Mouse (Mus musculus): ENCODE measurements around the gene Aplp1.

Gene Aplp1

GRCm38 (mm10) chr7:30408639-30409038 is 36.7 kb downstream of the Aplp1 start:
- DNase-seq = no peak

- no peak for DNase-seq
Observed at GRCm38 (mm10) chr7:30402343-30402742, 43.0 kb downstream of the Aplp1 start.

DNA sequence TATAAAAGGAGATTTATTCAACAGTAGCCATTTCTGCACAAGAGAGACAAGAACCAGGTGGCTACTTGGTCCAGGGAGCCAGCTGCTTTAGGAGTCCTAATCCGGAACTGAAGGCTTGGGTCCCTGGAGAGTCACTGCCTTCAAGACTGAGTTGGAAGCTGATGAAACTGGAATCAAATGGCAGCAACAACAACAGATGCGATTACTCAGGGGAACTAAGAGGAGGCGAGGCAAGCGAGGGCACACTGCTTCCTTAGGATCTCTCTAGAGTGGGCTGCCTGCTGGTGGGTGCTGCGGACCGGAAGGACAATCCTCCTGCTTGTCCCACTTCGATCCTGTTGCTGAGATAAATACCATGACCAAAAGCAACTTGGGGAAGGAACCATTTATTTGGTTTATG is 45.7 kb downstream of the Aplp1 start:
- no peak for DNase-seq

- DNase-seq = peak in 1 of 2 experiments; percentile 29
Observed at GRCm38 (mm10) chr7:30394871-30395270, 50.5 kb downstream of the Aplp1 start.

DNA sequence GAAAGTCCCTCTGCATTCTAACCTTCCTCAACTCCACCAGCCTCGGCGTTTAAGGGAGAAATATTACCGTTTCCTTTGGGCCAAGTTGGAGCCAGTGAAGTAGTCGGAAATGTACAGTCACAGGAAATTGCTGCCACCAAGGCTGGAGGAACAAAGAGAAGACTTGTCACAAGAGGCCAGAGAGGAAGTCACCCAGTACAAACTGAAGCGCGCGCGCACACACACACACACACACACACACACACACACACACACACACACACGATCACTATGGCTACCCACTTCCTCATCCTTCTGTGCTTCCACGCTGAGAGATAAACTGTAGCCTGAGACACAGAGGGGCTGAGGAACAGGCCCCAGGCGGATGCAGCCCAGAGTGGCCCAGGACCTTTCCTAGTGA is 51.0 kb downstream of the Aplp1 start:
- no peak for DNase-seq

DNA sequence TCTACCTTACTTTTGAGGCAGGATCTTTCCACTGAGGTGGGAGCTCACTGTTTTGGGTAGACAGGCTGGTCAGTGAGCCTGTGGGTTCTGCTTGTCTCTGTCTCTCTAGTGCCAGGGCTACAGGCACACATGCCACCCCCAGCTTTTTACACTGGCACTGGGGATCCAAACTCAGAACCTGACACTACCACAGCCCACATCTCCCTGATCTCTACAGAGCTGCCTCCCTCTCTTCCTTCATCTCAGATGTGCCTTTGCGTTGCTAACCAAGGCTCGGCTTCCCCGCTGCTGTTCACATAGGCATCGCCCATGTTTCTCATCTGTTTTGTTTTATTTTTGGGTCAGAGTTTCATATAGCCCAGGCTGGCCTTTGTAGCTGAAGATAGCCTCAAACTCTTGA is 51.7 kb downstream of the Aplp1 start:
- no peak for DNase-seq

DNA sequence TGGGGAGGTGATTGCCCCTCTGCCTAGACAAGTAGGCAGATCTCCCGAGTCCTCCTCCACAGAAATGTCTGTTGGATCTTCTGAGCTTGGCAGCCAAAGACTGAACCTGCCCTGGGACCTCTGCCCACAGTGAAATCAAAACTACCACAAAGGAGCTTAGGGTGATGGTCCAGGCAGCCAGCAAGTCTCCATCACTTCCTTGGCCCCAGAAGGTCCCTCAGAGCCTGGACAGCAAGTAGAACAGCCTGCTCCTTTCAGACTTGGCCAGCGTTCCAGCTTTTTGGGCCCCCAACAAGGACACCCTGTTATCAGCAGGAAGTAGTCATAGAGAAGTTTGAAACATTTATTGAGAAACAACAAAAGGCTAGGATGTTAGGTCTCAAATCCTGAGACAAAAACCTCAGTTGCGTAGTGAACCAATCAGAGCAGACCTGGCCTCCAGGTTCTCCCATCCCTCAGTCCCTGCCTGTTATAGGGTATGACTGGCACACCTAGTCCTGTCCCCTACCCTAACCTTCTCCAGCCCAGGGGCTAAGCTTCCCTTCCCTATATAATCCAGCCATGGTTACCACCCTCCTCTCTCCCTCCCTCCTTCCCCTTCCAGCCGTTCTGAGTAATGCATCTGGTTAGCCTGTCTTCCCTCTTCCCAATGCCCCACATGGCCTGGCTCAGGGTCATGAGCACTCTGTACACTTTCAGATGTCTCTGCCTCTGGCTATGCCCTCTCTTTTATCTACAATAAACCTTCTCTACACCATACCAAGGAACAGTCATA is 52.4 kb downstream of the Aplp1 start:
- DNase-seq = no peak
